Mouse (Mus musculus): ENCODE data around the gene Spef2. TPM values are rescaled to one million over a fixed set of nuclear protein-coding genes. Genes with fewer than 3 reads are reported as not detected.
"Not testable (repeated sequence)": the region's sequence is repeated elsewhere in the genome, so short reads cannot be mapped to it uniquely, and the experiment has no call there.

Spef2 gene
- total RNA-seq, 1 experiment from 2014 or later: 3.1 TPM

- no peak for ATAC-seq (replicated peaks in 1 of 2; ENCODE audit: insufficient read depth in 1 of 2, low FRiP score in 2 of 2, low TSS enrichment in 1 of 2, low read depth in 1 of 2, poor library complexity in 2 of 2, severe bottlenecking in 2 of 2)
These were observed 57.8 kb downstream of the Spef2 start for GRCm38 (mm10) chr15:9690845-9691244.

- ATAC-seq (replicated peaks in 1 of 2; ENCODE audit: insufficient read depth in 1 of 2, low FRiP score in 2 of 2, low TSS enrichment in 1 of 2, low read depth in 1 of 2, poor library complexity in 2 of 2, severe bottlenecking in 2 of 2): no peak
These were observed 58.2 kb downstream of the Spef2 start for GRCm38 (mm10) chr15:9690436-9690835.

GRCm38 (mm10) chr15:9683485-9683884 lies 65.2 kb downstream of the Spef2 start:
- no peak for ATAC-seq (replicated peaks in 1 of 2; ENCODE audit: insufficient read depth in 1 of 2, low FRiP score in 2 of 2, low TSS enrichment in 1 of 2, low read depth in 1 of 2, poor library complexity in 2 of 2, severe bottlenecking in 2 of 2)

GRCm38 (mm10) chr15:9677343-9678036 lies 71.2 kb downstream of the Spef2 start:
- ATAC-seq (replicated peaks in 1 of 2; ENCODE audit: insufficient read depth in 1 of 2, low FRiP score in 2 of 2, low TSS enrichment in 1 of 2, low read depth in 1 of 2, poor library complexity in 2 of 2, severe bottlenecking in 2 of 2): peak in 1 of 2 experiments; percentile 39; a peak in 1 of 4 replicates

DNA sequence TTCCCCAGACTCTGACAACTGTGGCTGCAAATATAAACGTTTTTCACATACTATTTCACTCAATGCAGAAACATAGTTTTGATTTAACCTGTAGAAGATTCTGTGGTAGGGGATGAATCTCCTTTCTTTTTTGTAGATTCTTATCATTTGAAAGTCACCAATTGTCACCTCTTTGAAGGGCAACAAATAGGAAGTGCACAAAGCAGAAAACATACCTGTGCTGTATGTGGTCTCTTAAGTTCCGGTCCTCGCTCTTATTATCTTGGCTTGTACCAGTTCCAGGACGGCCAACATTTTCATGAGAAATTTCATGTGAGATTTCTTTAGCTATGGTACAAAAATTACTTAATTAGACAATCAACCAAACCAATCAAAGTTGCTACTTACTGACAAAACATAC lies 80.1 kb downstream of the Spef2 start:
- ATAC-seq (replicated peaks in 1 of 2; ENCODE audit: insufficient read depth in 1 of 2, low FRiP score in 2 of 2, low TSS enrichment in 1 of 2, low read depth in 1 of 2, poor library complexity in 2 of 2, severe bottlenecking in 2 of 2): no peak

DNA sequence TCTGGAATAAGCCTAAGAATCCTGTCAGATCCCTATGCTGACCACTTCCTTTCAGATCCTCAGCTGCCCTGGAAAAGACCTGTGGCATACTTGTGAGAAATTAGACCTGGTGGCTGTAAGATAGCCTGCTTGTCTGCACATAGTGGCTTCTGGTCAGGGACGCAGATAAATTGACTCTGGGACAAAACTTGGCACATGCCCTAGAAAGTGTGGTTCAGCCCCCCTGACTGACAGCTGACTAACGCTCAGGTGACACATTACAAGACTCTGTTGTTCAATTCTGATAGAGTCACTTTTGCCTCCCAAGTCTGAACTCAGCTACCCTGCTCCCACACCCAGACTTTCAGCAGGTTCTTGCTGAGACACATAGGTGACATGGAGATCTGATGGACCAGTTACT lies 83.7 kb downstream of the Spef2 start:
- ATAC-seq (replicated peaks in 1 of 2; ENCODE audit: insufficient read depth in 1 of 2, low FRiP score in 2 of 2, low TSS enrichment in 1 of 2, low read depth in 1 of 2, poor library complexity in 2 of 2, severe bottlenecking in 2 of 2): not testable (repeated sequence)

DNA sequence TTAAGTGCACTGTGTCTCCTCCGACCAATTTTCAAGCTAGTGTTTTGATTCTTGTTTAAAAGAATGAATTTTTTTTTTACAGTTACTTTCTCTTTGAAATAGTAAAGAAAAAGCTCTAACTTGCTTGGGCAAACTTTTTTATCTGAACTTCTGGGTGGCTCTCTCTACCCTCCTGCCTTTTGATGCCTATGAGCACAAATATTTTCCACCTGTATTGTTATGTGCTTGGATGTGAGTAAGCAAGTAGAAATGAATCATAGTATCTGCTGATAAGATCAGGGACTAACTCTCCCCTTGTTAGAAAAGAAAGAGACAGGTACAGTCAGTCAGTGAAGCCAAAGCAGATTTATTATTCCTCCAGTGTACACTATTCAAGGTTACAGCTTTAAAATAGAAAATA lies 87.5 kb downstream of the Spef2 start:
- no peak for ATAC-seq (replicated peaks in 1 of 2; ENCODE audit: insufficient read depth in 1 of 2, low FRiP score in 2 of 2, low TSS enrichment in 1 of 2, low read depth in 1 of 2, poor library complexity in 2 of 2, severe bottlenecking in 2 of 2)

DNA sequence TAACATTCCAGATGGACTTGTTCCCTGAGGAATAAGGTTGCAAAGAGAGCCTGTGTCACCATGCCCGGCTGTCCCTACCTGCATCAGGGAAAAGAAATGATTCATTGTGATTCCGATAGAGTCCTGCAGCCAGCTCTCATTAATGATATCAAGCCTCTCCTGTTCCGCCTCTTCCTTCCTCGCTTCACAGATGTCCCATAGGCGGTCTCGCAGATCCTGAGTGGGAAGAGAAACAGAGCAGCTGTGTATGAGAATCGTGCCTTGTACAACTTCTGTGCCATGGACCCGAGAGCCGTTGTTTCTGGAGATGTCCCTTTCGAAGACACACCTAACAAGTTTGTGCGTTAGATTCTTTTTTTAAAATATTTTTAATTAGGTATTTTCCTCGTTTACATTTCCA lies 114.2 kb downstream of the Spef2 start:
- ATAC-seq (replicated peaks in 1 of 2; ENCODE audit: insufficient read depth in 1 of 2, low FRiP score in 2 of 2, low TSS enrichment in 1 of 2, low read depth in 1 of 2, poor library complexity in 2 of 2, severe bottlenecking in 2 of 2): no peak

DNA sequence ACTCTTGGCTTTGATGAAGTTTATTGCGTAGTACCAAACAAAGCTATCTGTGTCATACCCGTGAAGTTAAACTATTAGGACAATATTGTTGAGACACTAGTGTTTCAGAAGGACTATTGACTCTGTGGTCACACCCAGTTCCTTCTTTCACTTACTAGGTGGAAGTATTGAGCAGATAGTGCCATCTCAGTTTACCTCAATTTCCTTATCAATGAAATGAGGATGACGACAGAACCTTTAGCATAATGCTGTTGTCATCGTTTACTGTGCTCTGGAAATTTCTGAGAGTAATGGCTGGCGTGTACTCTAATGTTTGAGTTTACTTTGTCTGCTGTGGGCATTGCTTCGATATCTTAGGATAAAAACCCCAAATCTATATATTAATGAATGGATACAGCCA lies 117.0 kb downstream of the Spef2 start:
- no peak for ATAC-seq (replicated peaks in 1 of 2; ENCODE audit: insufficient read depth in 1 of 2, low FRiP score in 2 of 2, low TSS enrichment in 1 of 2, low read depth in 1 of 2, poor library complexity in 2 of 2, severe bottlenecking in 2 of 2)

GRCm38 (mm10) chr15:9629660-9630059 lies 119.0 kb downstream of the Spef2 start:
- ATAC-seq (replicated peaks in 1 of 2; ENCODE audit: insufficient read depth in 1 of 2, low FRiP score in 2 of 2, low TSS enrichment in 1 of 2, low read depth in 1 of 2, poor library complexity in 2 of 2, severe bottlenecking in 2 of 2): no peak

GRCm38 (mm10) chr15:9624619-9625018 lies 124.0 kb downstream of the Spef2 start:
- no peak for ATAC-seq (replicated peaks in 1 of 2; ENCODE audit: insufficient read depth in 1 of 2, low FRiP score in 2 of 2, low TSS enrichment in 1 of 2, low read depth in 1 of 2, poor library complexity in 2 of 2, severe bottlenecking in 2 of 2)

- ATAC-seq (replicated peaks in 1 of 2; ENCODE audit: insufficient read depth in 1 of 2, low FRiP score in 2 of 2, low TSS enrichment in 1 of 2, low read depth in 1 of 2, poor library complexity in 2 of 2, severe bottlenecking in 2 of 2): no peak
These were observed 140.5 kb downstream of the Spef2 start for GRCm38 (mm10) chr15:9608177-9608576.

GRCm38 (mm10) chr15:9600088-9600455 lies 148.6 kb downstream of the Spef2 start:
- ATAC-seq (replicated peaks in 1 of 2; ENCODE audit: insufficient read depth in 1 of 2, low FRiP score in 2 of 2, low TSS enrichment in 1 of 2, low read depth in 1 of 2, poor library complexity in 2 of 2, severe bottlenecking in 2 of 2): no peak

GRCm38 (mm10) chr15:9599382-9600087 lies 149.1 kb downstream of the Spef2 start:
- ATAC-seq (replicated peaks in 1 of 2; ENCODE audit: insufficient read depth in 1 of 2, low FRiP score in 2 of 2, low TSS enrichment in 1 of 2, low read depth in 1 of 2, poor library complexity in 2 of 2, severe bottlenecking in 2 of 2): no peak

GRCm38 (mm10) chr15:9596298-9597060 lies 152.2 kb downstream of the Spef2 start:
- ATAC-seq (replicated peaks in 1 of 2; ENCODE audit: insufficient read depth in 1 of 2, low FRiP score in 2 of 2, low TSS enrichment in 1 of 2, low read depth in 1 of 2, poor library complexity in 2 of 2, severe bottlenecking in 2 of 2): peak; percentile 39 to 46; a peak in 2 of 4 replicates

- no peak for ATAC-seq (replicated peaks in 1 of 2; ENCODE audit: insufficient read depth in 1 of 2, low FRiP score in 2 of 2, low TSS enrichment in 1 of 2, low read depth in 1 of 2, poor library complexity in 2 of 2, severe bottlenecking in 2 of 2)
These were observed 158.7 kb downstream of the Spef2 start for GRCm38 (mm10) chr15:9589939-9590338.

DNA sequence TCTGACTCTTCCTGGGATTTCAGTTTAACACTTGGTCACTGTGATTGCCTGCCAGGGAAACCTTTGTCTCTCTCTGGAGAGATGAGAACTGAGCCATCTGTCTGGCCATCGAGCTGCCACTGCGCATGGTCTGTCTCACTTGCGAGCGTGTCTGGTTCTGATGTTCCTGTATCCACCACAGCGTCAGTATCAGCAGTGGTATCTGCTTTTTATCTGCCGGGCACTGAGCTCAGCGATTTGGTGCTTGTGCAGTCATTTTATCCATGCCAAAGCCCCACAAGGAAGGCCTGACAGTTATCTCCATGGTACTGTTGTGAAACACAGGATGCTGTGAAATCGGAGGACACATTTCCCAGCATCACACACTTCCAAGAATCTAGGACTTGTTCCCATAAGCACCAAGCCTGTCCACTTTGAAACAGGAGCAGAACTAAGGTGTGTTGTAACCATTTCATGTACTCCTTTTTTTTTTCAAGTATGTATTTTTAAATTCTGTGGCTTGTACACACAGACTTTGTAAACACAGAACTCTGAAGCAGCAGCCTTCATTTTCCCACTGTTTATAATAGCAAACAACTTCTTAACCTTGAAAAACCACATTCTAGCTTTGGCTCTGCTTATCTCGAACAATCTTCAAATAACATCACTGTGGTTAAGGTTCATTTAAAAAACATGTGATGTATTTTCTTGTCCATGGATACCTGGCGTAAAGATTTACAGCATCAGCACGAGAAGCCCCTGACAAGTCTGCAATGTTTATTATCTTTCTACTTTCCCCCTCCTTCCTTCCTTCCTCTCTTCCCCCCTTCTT lies 168.0 kb downstream of the Spef2 start:
- ATAC-seq (replicated peaks in 1 of 2; ENCODE audit: insufficient read depth in 1 of 2, low FRiP score in 2 of 2, low TSS enrichment in 1 of 2, low read depth in 1 of 2, poor library complexity in 2 of 2, severe bottlenecking in 2 of 2): no peak

Measured in hematopoietic stem cell, adult 5-6 weeks (primary cell).